Mouse (Mus musculus) liver, adult 2 months (tissue): Measurements from ENCODE around the gene Filip1. TPM values are rescaled to one million over a fixed set of nuclear protein-coding genes. Genes with fewer than 3 reads are reported as not detected.

Experiments used
- DNase-seq: peaks from one replicate; pipeline ENCODE4 v3.0.0-alpha.2; 2011; ENCODE audit warnings: low read depth, low spot score; ENCODE audit errors: extremely low read depth
- H3K27ac ChIP-seq: fragments of 200-500 bp; replicated peaks from 2 replicates; pipeline ENCODE4 v1.5.1; 2012; ENCODE audit warnings: low read depth, mild to moderate bottlenecking, control low read depth, inconsistent platforms, low read length; ENCODE audit not compliant: insufficient read depth
- H3K27me3 ChIP-seq: fragments of 200-500 bp; 2 replicates; pipeline ENCODE4 v1.6.1; 2012; ENCODE audit warnings: mild to moderate bottlenecking, moderate library complexity, low read length, inconsistent platforms; ENCODE audit not compliant: control insufficient read depth, insufficient read depth
- H3K36me3 ChIP-seq: fragments of 200-500 bp; 2 replicates; pipeline ENCODE4 v1.6.1; 2012; ENCODE audit warnings: low read length, inconsistent platforms; ENCODE audit not compliant: control insufficient read depth, insufficient read depth
- H3K4me1 ChIP-seq: fragments of 200-500 bp; 2 replicates; pipeline ENCODE4 v1.6.1; 2011; ENCODE audit warnings: low read length; ENCODE audit not compliant: control insufficient read depth, insufficient read depth
- H3K4me3 ChIP-seq: fragments of 200-500 bp; 2 replicates; pipeline ENCODE4 v1.5.1; 2011; ENCODE audit warnings: low read depth, mild to moderate bottlenecking, control low read depth, low read length, moderate library complexity; ENCODE audit not compliant: insufficient read depth
- H3K79me2 ChIP-seq: fragments of 200-500 bp; 2 replicates; pipeline ENCODE4 v1.6.1; 2012; ENCODE audit warnings: inconsistent platforms, mild to moderate bottlenecking, low read length, moderate library complexity; ENCODE audit not compliant: control insufficient read depth, insufficient read depth
- H3K9ac ChIP-seq: fragments of 200-500 bp; 2 replicates; pipeline ENCODE4 v1.6.1; 2012; ENCODE audit warnings: low read depth, mild to moderate bottlenecking, control low read depth, inconsistent platforms, low read length
- CTCF ChIP-seq: fragments of 200-500 bp; IDR thresholded peaks from 2 replicates; pipeline ENCODE4 v1.5.1; 2011; ENCODE audit warnings: low read depth, low read length, control low read depth
- POLR2A ChIP-seq: fragments of 200-500 bp; IDR thresholded peaks from 2 replicates; pipeline ENCODE4 v1.6.1; 2011; ENCODE audit warnings: low read length, control low read depth; ENCODE audit not compliant: insufficient read depth; ENCODE audit errors: extremely low read depth
- WGBS: fragments of 180-500 bp; shearing (Covaris S2); methylation state at CpG from one replicate; pipeline ENCODE4 v1.1.7; 2018; 5-methylcytosine and 5-hydroxymethylcytosine counted together
- polyA plus RNA-seq: library from polyadenylated mRNA; depleted of rRNA; stranded (reverse); fragments of >200 nt; gene quantifications from 2 replicates; pipeline ENCODE4 v1.2.3, GENCODE M21; 2012
- total RNA-seq: library from RNA; depleted of rRNA; stranded (reverse); fragments of >200 nt; gene quantifications from 2 replicates; pipeline ENCODE4 v1.2.3, GENCODE M21; 2014

Filip1 gene
- total and polyA plus RNA-seq, 2 experiments, result 0.10 to 1.2 TPM

DNA sequence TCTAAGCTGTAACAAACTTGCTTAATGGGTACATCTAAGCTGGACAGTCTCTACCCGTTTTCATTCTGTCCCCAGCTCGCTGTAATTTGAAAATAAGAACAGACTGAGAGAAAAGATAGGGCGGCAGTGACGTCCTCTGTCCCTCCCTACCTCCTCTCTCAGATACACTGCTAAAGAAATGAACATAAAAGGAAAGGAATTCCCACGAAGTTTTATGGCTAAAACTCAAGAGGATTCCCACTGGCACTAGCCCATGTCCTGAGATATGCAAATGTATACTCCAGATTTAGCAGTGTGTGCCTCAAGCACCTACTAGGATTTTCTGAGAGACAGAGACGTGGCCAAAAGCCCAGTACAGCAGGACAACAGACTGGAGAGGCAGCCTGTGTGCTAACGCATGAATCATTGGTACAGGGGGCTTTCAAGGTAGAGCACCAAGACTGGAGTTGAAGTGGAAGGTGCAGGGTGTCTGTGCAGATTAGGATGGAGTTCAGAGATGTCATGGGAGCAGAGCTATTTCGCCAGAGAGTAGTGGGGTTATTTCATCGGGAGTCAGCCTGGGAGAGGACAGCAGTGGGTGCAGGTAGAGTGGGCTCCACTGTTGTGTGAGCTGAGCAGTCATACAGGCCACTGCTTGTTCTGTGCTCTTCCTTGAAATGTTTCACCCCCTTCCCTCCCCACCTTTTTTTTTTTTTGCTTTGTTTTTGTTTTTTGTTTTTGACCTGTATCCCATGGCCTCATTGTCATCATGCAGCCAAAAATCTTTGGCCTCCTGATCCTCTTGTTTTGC, 92.7 kb downstream of the Filip1 start:
- Histone ChIP-seq H3K36me3 (no peaks in the 10 kb centered on the region), H3K4me3 (no peak overlapping the region), H3K4me1 (no peaks in the 10 kb centered on the region; the same call in 1 of the 2 replicates), H3K27ac (no peak overlapping the region), H3K9ac (no peak overlapping the region), H3K27me3 (no peaks in the 10 kb centered on the region), H3K79me2 (no peaks in the 10 kb centered on the region)
- no peak for DNase-seq
- TF ChIP-seq POLR2A (no peak), CTCF (no peak)
- 61% methylated on average over 9 of the region's 9 CpGs for WGBS

GRCm38 (mm10) chr9:79919303-79919721, 93.3 kb downstream of the Filip1 start:
- Histone ChIP-seq H3K9ac (no peak overlapping the region), H3K27ac (no peak overlapping the region), H3K4me1 (no peaks in the 10 kb centered on the region; the same call in 1 of the 2 replicates), H3K27me3 (no peaks in the 10 kb centered on the region), H3K4me3 (no peak overlapping the region), H3K79me2 (no peaks in the 10 kb centered on the region), H3K36me3 (no peaks in the 10 kb centered on the region)
- TF ChIP-seq POLR2A (no peak), CTCF (no peak)
- 54% methylated on average over 7 of the region's 7 CpGs for WGBS
- DNase-seq, result peak; percentile 2

DNA sequence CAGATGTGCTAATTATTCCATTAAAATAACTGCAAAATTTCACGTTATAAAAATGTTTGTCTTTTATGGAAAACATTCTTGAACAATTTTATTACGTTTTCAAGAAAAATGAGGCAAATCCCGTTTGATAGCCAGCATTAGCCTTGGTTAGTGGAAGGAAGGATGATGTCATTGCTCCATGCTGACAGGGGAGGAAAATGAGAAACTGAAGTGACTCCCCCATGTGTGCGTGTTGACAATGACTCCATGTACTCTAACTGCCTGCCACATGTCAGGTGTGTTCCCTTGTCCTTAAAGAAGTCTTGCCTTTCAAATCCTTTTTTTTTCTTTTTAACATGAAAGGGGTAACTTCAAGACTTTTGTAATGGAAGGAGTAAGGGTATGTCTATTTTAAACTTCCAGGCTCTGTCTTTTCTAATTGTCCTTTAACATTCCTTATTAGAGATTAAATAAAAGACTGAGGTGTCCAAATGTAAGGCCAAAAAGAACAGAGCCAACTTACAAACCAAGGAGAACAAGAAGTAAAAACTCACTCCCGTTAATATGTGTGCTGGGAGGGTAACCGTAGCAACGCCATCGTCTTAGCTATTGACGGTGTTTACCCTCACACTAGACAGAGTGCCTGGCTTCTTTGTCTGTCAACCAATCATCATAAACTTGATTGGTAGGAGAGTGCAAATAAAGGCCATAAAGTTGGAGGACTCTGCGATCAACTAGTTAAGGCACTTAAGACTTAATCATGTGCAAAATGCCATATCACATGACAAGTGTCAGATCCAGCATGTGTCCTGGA, 94.1 kb downstream of the Filip1 start:
- Histone ChIP-seq H3K36me3 (no peaks in the 10 kb centered on the region), H3K79me2 (no peaks in the 10 kb centered on the region), H3K9ac (no peak overlapping the region), H3K4me3 (no peak overlapping the region), H3K27me3 (no peaks in the 10 kb centered on the region), H3K27ac (no peak overlapping the region), H3K4me1 (no peaks in the 10 kb centered on the region; the same call in 1 of the 2 replicates)
- TF ChIP-seq POLR2A (no peak), CTCF (no peak)
- 73% methylated on average over 10 of the region's 10 CpGs for WGBS
- no peak for DNase-seq

GRCm38 (mm10) chr9:79914276-79914675, 98.4 kb downstream of the Filip1 start:
- Histone ChIP-seq H3K9ac (no peak overlapping the region), H3K36me3 (no peaks in the 10 kb centered on the region), H3K79me2 (no peaks in the 10 kb centered on the region), H3K4me3 (no peak overlapping the region), H3K27me3 (no peaks in the 10 kb centered on the region), H3K4me1 (no peaks in the 10 kb centered on the region; the same call in 1 of the 2 replicates), H3K27ac (no peak overlapping the region)
- 63% methylated on average over 4 of the region's 4 CpGs for WGBS
- no peak for DNase-seq
- TF ChIP-seq CTCF (no peak), POLR2A (no peak)

DNA sequence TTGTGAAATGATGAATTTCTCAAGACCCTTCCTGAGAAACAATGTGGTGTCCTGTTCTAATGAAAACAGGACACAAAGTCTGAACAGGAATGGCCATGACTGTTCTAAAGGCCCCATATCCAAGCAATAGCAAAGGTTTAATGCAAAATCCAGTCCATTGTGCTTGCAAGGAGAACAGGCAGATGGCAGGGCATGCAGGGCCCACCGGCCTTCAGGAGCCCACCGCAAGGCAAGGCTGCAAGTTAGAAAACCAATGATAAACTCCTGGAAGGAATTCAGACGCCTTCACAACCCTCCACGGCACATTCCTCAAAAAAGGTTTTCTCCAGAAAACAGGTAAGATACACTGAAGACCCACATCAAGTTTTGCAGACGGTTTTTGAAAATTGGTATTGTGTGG, 99.7 kb downstream of the Filip1 start:
- H3K4me3 ChIP-seq, result no peak overlapping the region
- no peak for DNase-seq
- WGBS, result 89% methylated on average over 5 of the region's 5 CpGs
- no peaks in the 10 kb centered on the region for H3K36me3 ChIP-seq
- H3K27ac ChIP-seq, result no peak overlapping the region
- no peaks in the 10 kb centered on the region for H3K79me2 ChIP-seq
- TF ChIP-seq CTCF (no peak), POLR2A (no peak)
- no peaks in the 10 kb centered on the region for H3K27me3 ChIP-seq
- no peaks in the 10 kb centered on the region for H3K4me1 ChIP-seq
- H3K9ac ChIP-seq, result no peak overlapping the region
